Mouse (Mus musculus): ENCODE data around the gene Tprn. TPM values are rescaled to one million over a fixed set of nuclear protein-coding genes. Genes with fewer than 3 reads are reported as not detected.
A peak's percentile ranks its signal among the peaks of the same experiment; 100 is the strongest.

Tprn gene
- polyA plus RNA-seq (2016; fragmentation: Nextera tagmentation; extraction: Ambion mirVana) = 8.1 and 9.5 TPM in 2 replicates

- WGBS = under 1% methylated on average over 39 of the region's 39 CpGs
- H3K9me3 ChIP-seq = no peaks in the 10 kb centered on the region
- peaks cover 57% of the 10 kb centered on the region for H3K4me1 ChIP-seq (replicated peaks)
- peak; percentile 91 for DNase-seq (ENCODE audit: low spot score)
- peaks cover 26% of the 10 kb centered on the region for H3K27me3 ChIP-seq (ENCODE audit: insufficient read depth, poor library complexity, severe bottlenecking)
- no peaks in the 10 kb centered on the region for H3K36me3 ChIP-seq
- peak within 1 kb of the TSS; percentile 73 for H3K4me3 ChIP-seq
- H3K27ac ChIP-seq = peak within 1 kb of the TSS; percentile 84
Measured at GRCm38 (mm10) chr2:25262291-25262767, at the start of gene Tprn. TSS of gene Tprn (plus strand) at chr2:25262618.

DNA sequence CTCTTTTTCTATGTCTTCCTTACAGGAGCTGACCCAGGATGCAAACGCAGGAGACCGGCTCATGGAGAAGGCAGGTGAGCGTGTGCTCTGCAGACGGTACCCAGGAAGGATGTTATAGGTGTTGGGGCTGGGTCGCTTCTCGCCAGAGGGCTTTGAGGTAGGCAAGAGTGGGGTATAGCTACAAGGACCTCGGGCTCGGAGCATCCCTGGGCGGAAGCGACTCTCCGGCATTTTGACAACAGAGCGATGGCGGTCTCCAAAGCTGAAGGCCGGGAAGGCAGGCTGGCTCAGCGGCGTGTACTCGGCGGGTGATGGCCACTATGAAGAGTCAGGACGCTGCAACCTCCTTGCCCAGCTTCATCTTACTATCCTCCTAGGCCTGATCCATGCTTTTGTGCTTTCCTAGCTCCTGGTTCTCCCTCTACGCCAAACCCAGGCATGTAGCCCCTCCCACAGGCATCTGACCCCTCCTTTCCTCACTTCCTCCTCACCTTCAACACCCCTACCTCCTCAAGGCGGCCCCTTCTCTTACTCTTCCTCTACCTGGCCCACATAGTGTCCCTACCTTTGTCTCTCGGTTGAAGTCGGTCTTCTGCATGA lies 49.1 kb upstream of the Tprn start:
- H3K27me3 ChIP-seq (ENCODE audit: insufficient read depth, poor library complexity, severe bottlenecking) = peaks cover 18% of the 10 kb centered on the region; the same call in 1 of the 2 replicates
- DNase-seq (ENCODE audit: low spot score) = no peak
- no peak overlapping the region for H3K4me3 ChIP-seq
- 70% methylated on average over 23 of the region's 23 CpGs for WGBS
- peaks cover 28% of the 10 kb centered on the region for H3K4me1 ChIP-seq (replicated peaks)
- H3K36me3 ChIP-seq = peaks cover 9% of the 10 kb centered on the region
- no peak overlapping the region for H3K27ac ChIP-seq
- H3K9me3 ChIP-seq = no peaks in the 10 kb centered on the region

DNA sequence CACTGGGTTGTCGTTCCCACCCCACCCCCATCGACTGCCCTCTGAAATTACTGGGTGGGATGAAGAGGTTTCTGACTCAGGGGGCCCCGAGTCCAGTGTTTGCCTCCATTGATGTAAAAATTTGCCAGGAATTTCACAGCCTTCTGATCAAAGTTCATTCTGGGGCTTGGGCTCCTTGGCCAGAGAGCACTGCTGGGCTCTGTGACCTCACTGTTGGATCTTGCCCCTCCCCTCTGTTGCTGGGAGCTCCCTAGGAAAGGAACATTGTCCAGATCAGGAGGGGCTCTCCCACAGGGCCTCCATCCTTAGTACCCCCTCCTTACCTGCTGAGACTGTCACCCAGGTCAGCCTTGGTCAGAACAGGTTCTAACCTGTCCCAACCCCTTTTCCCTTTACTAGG lies 48.0 kb upstream of the Tprn start, which contains the start of gene Stpg3:
Stpg3 (minus strand) TSS at position 194 of the 400 bp plus-strand sequence.
- no peak for DNase-seq (ENCODE audit: low spot score)
- 64% methylated on average over 3 of the region's 3 CpGs for WGBS
- no peaks in the 10 kb centered on the region for H3K9me3 ChIP-seq
- H3K27ac ChIP-seq = no peak within 1 kb of the TSS
- H3K36me3 ChIP-seq = no peaks in the 10 kb centered on the region
- H3K4me1 ChIP-seq (replicated peaks) = peaks cover 32% of the 10 kb centered on the region
- H3K27me3 ChIP-seq (ENCODE audit: insufficient read depth, poor library complexity, severe bottlenecking) = peaks cover 18% of the 10 kb centered on the region; the same call in 1 of the 2 replicates
- no peak within 1 kb of the TSS for H3K4me3 ChIP-seq

DNA sequence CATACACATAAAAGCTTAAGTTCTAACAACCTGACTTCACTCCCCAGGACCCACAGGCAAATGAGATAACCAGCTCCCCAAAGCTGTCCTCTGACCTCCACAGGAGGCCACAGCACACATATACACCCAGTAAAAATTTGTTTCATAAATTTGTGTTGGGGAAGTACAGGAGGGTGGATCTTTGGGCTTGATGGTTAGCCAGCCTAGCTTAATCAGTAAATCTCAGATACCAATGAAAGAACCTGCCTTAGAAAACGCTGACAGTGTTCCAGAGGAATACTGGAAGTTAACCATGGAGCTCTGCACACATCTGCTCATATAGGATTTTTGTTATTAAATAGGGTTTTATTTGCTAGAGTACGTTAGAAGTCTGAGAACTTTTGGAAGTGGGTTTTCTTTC lies 44.8 kb upstream of the Tprn start:
- DNase-seq (ENCODE audit: low spot score) = no peak
- 73% methylated on average over 2 of the region's 2 CpGs for WGBS

DNA sequence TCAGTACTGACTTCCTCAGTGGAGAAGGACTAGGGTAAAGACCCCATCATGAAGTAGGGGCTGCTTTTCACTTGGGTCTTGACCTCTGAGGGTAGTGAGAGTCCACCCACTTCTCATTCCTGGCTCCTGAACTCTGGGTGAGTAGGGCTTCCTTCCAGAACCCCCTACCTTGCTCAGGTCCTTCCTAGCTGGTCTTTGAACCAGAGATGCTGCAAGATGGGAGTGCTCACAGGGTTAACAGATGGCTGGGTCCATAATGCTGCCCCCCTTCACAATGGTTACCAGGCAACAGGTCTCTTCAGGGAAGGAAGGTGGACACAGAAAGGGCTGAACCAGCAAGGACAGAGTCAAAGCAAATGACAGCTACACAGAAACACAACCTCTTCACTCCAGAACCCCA lies 44.0 kb upstream of the Tprn start, which contains the start of gene Fam166a:
Fam166a (plus strand) TSS at position 301 of the 400 bp plus-strand sequence.
- Histone ChIP-seq H3K27me3 (ENCODE audit: insufficient read depth, poor library complexity, severe bottlenecking) (peaks cover 5% of the 10 kb centered on the region; the same call in 1 of the 2 replicates), H3K27ac (no peak within 1 kb of the TSS), H3K36me3 (peaks cover 25% of the 10 kb centered on the region), H3K9me3 (no peaks in the 10 kb centered on the region), H3K4me1 (replicated peaks) (peaks cover 22% of the 10 kb centered on the region), H3K4me3 (no peak within 1 kb of the TSS)
- DNase-seq (ENCODE audit: low spot score) = no peak

More for the DNA sequence above, 44.8 kb upstream of the Tprn start:
- Histone ChIP-seq H3K27ac (no peak overlapping the region), H3K27me3 (ENCODE audit: insufficient read depth, poor library complexity, severe bottlenecking) (peaks cover 13% of the 10 kb centered on the region; the same call in 1 of the 2 replicates), H3K9me3 (no peaks in the 10 kb centered on the region), H3K36me3 (peaks cover 17% of the 10 kb centered on the region), H3K4me1 (replicated peaks) (peaks cover 16% of the 10 kb centered on the region), H3K4me3 (no peak overlapping the region)

GRCm38 (mm10) chr2:25221331-25221772 lies 41.1 kb upstream of the Tprn start:
- Histone ChIP-seq H3K4me3 (no peak overlapping the region; the same call in 1 of the 2 replicates), H3K27me3 (ENCODE audit: insufficient read depth, poor library complexity, severe bottlenecking) (no peaks in the 10 kb centered on the region), H3K36me3 (peaks cover 27% of the 10 kb centered on the region), H3K27ac (no peak overlapping the region), H3K9me3 (no peaks in the 10 kb centered on the region), H3K4me1 (replicated peaks) (peaks cover 33% of the 10 kb centered on the region)
- 73% methylated on average over 5 of the region's 5 CpGs for WGBS
- DNase-seq (ENCODE audit: low spot score) = no peak

GRCm38 (mm10) chr2:25223681-25224491 lies 38.5 kb upstream of the Tprn start:
- 2% methylated on average over 53 of the region's 53 CpGs for WGBS
- DNase-seq (ENCODE audit: low spot score) = no peak

GRCm38 (mm10) chr2:25224492-25224765 lies 38.0 kb upstream of the Tprn start, which contains the start of gene Tubb4b:
TSS of gene Tubb4b (minus strand) at chr2:25224702.
- WGBS = under 1% methylated on average over 17 of the region's 17 CpGs
- H3K4me3 ChIP-seq = peak within 1 kb of the TSS; percentile 90
- peak within 1 kb of the TSS; percentile 97 for H3K27ac ChIP-seq
- no peaks in the 10 kb centered on the region for H3K27me3 ChIP-seq (ENCODE audit: insufficient read depth, poor library complexity, severe bottlenecking)
- DNase-seq (ENCODE audit: low spot score) = no peak
- H3K4me1 ChIP-seq (replicated peaks) = peaks cover 46% of the 10 kb centered on the region
- H3K9me3 ChIP-seq = no peaks in the 10 kb centered on the region
- H3K36me3 ChIP-seq = peaks cover 27% of the 10 kb centered on the region

More at GRCm38 (mm10) chr2:25223681-25224491, 38.5 kb upstream of the Tprn start:
- H3K27me3 ChIP-seq (ENCODE audit: insufficient read depth, poor library complexity, severe bottlenecking) = no peaks in the 10 kb centered on the region
- peak overlapping the region; percentile 97 for H3K27ac ChIP-seq
- peaks cover 45% of the 10 kb centered on the region for H3K4me1 ChIP-seq (replicated peaks)
- H3K4me3 ChIP-seq = peak overlapping the region; percentile 90
- no peaks in the 10 kb centered on the region for H3K9me3 ChIP-seq
- peaks cover 27% of the 10 kb centered on the region for H3K36me3 ChIP-seq

GRCm38 (mm10) chr2:25224766-25225752 lies 37.4 kb upstream of the Tprn start:
- Histone ChIP-seq H3K27me3 (ENCODE audit: insufficient read depth, poor library complexity, severe bottlenecking) (no peaks in the 10 kb centered on the region), H3K36me3 (peaks cover 27% of the 10 kb centered on the region), H3K9me3 (no peaks in the 10 kb centered on the region), H3K27ac (peak overlapping the region; percentile 97), H3K4me3 (peak overlapping the region; percentile 90), H3K4me1 (replicated peaks) (peaks cover 46% of the 10 kb centered on the region)
- 3% methylated on average over 41 of the region's 41 CpGs for WGBS
- peak; percentile 99 for DNase-seq (ENCODE audit: low spot score)

GRCm38 (mm10) chr2:25225811-25226379 lies 36.5 kb upstream of the Tprn start:
- Histone ChIP-seq H3K9me3 (no peaks in the 10 kb centered on the region), H3K4me1 (replicated peaks) (peaks cover 46% of the 10 kb centered on the region), H3K4me3 (peak overlapping the region; percentile 90), H3K27me3 (ENCODE audit: insufficient read depth, poor library complexity, severe bottlenecking) (peaks cover 4% of the 10 kb centered on the region; the same call in 1 of the 2 replicates), H3K36me3 (peaks cover 27% of the 10 kb centered on the region), H3K27ac (peak overlapping the region; percentile 97)
- DNase-seq (ENCODE audit: low spot score) = no peak
- WGBS = 77% methylated on average over 8 of the region's 8 CpGs

- Histone ChIP-seq H3K27me3 (ENCODE audit: insufficient read depth, poor library complexity, severe bottlenecking) (peaks cover 13% of the 10 kb centered on the region; the same call in 1 of the 2 replicates), H3K9me3 (no peaks in the 10 kb centered on the region), H3K27ac (peak overlapping the region; percentile 64), H3K36me3 (peaks cover 18% of the 10 kb centered on the region), H3K4me1 (replicated peaks) (peaks cover 47% of the 10 kb centered on the region), H3K4me3 (no peak overlapping the region)
- DNase-seq (ENCODE audit: low spot score) = no peak
- WGBS = 83% methylated on average over 5 of the region's 5 CpGs
Measured at GRCm38 (mm10) chr2:25226864-25227263, 35.6 kb upstream of the Tprn start.

DNA sequence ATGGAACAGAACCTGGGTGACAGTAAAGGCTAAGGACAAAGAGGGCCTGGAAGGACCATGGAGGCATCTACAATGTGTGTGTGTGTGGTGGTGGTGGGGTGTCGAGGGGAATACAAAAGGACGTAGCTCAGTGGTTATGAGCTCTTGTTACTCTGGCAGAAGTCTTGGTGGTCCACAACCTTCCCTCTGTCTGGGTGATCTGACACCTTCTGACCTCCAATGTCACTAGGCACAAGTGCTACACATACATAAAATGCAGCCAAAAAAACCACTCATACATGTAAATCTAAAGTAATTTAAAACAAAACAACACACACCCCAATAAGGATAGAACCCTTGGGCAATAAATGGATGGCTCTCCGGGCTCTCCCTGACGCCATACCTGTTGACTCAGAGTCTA lies 35.0 kb upstream of the Tprn start:
- no peaks in the 10 kb centered on the region for H3K9me3 ChIP-seq
- no peak overlapping the region for H3K4me3 ChIP-seq
- H3K27ac ChIP-seq = peak overlapping the region; percentile 64; the same call in 1 of the 2 replicates
- DNase-seq (ENCODE audit: low spot score) = no peak
- WGBS = 90% methylated on average over 4 of the region's 4 CpGs
- peaks cover 50% of the 10 kb centered on the region for H3K4me1 ChIP-seq (replicated peaks)
- H3K36me3 ChIP-seq = peaks cover 13% of the 10 kb centered on the region
- H3K27me3 ChIP-seq (ENCODE audit: insufficient read depth, poor library complexity, severe bottlenecking) = peaks cover 18% of the 10 kb centered on the region; the same call in 1 of the 2 replicates

Measured in hindbrain, embryonic 10.5 days (tissue).